9 mouse cellular contexts compared by ENCODE assay signal in genomic region chr4:21712147-21712546, GRCm38 (mm10). TPM values are rescaled to one million over a fixed set of nuclear protein-coding genes. Genes with fewer than 3 reads are reported as not detected.
A peak's percentile ranks its signal among the peaks of the same experiment; 100 is the strongest.
DNase-seq lines count a peak whose midpoint lies in the region; ATAC-seq and TF ChIP-seq lines count a peak whose summit lies in the region.
"Had no signal": no experiment of that assay in that cellular context is flagged by ENCODE, and none has a peak within 500 bp of the region (broad histone marks: within the 10 kb centered on the region; RNA-seq: fewer than 3 reads in every experiment).

No protein-coding gene starts in this region.

- H3K36me3 ChIP-seq in ES-Bruce4 (ENCODE audit: control insufficient read depth, insufficient read depth, low read length, poor library complexity, severe bottlenecking): no peaks in the 10 kb centered on the region
- H3K36me3 ChIP-seq in forebrain, embryonic 16.5 days (ENCODE audit: control insufficient read depth, insufficient read depth): no peaks in the 10 kb centered on the region
- H3K36me3 ChIP-seq in midbrain, embryonic 10.5 days: no peaks in the 10 kb centered on the region

- H3K4me1 ChIP-seq in ES-Bruce4 (ENCODE audit: control insufficient read depth, insufficient read depth, low read length): no peaks in the 10 kb centered on the region
- peaks cover 5% of the 10 kb centered on the region for H3K4me1 ChIP-seq in forebrain, embryonic 16.5 days (replicated peaks; ENCODE audit: control insufficient read depth, insufficient read depth, low read length)
- H3K4me1 ChIP-seq in midbrain, embryonic 10.5 days: peaks cover 12% of the 10 kb centered on the region

- no peak for TF ChIP-seq POLR2A in ES-Bruce4 (IDR thresholded peaks at IDR 0.05; ENCODE audit: insufficient read depth, low read length)

- no peak overlapping the region for H3K9ac ChIP-seq in ES-Bruce4 (ENCODE audit: low read depth, poor library complexity, severe bottlenecking)
- peak overlapping the region; percentile 25; the same call in 1 of the 2 replicates for H3K9ac ChIP-seq in forebrain, embryonic 16.5 days (replicated peaks; ENCODE audit: low read depth, low read length)

- no peak overlapping the region for H3K27ac ChIP-seq in ES-Bruce4 (ENCODE audit: insufficient read depth, low read length)
- no peak overlapping the region for H3K27ac ChIP-seq in forebrain, embryonic 16.5 days (ENCODE audit: low read length)
- H3K27ac ChIP-seq in midbrain, embryonic 10.5 days (replicated peaks): no peak overlapping the region

- intact Hi-C loops in left cerebral cortex, postnatal 4 days (cut with DNase I): no loop called here

- H3K4me3 ChIP-seq in ES-Bruce4 (ENCODE audit: low read depth, low read length): no peak overlapping the region
- H3K4me3 ChIP-seq in forebrain, embryonic 16.5 days (replicated peaks; ENCODE audit: low read length): peak overlapping the region; percentile 14; the same call in 1 of the 2 replicates
- H3K4me3 ChIP-seq in midbrain, embryonic 10.5 days: peak overlapping the region; percentile 33

- WGBS in forebrain, embryonic 16.5 days: 4% methylated on average over 13 of the region's 13 CpGs
- WGBS in midbrain, embryonic 10.5 days: 6% methylated on average over 13 of the region's 13 CpGs

- ATAC-seq in forebrain, embryonic 16.5 days: peak; percentile 49; the same call in 1 of the 2 replicates
- ATAC-seq in hematopoietic stem cell, adult 5-6 weeks (replicated peaks in 1 of 2; ENCODE audit: insufficient read depth in 1 of 2, low FRiP score in 2 of 2, low TSS enrichment in 1 of 2, low read depth in 1 of 2, poor library complexity in 2 of 2, severe bottlenecking in 2 of 2): peak; percentile 99

- TF ChIP-seq CTCF in ES-Bruce4 (IDR thresholded peaks at IDR 0.05; ENCODE audit: low read depth, low read length): no peak

- H3K9me3 ChIP-seq in ES-Bruce4 (replicated peaks; ENCODE audit: control insufficient read depth, insufficient read depth, low read length, poor library complexity, severe bottlenecking): no peaks in the 10 kb centered on the region
- no peaks in the 10 kb centered on the region for H3K9me3 ChIP-seq in forebrain, embryonic 16.5 days (ENCODE audit: control insufficient read depth, low read length)
- H3K9me3 ChIP-seq in midbrain, embryonic 10.5 days (replicated peaks): no peaks in the 10 kb centered on the region

- no peaks in the 10 kb centered on the region for H3K27me3 ChIP-seq in ES-Bruce4 (ENCODE audit: control insufficient read depth, insufficient read depth, low read length, poor library complexity, severe bottlenecking)
- peaks cover 10% of the 10 kb centered on the region for H3K27me3 ChIP-seq in forebrain, embryonic 16.5 days (replicated peaks; ENCODE audit: control insufficient read depth, insufficient read depth, low read length)
- H3K27me3 ChIP-seq in midbrain, embryonic 10.5 days (ENCODE audit: low read depth, poor library complexity, severe bottlenecking): 0 out of 2 replicates have a peak, but pooled peaks cover 3% of the 10 kb centered on the region

- peak overlapping the region; percentile 48 for H3K4me2 ChIP-seq in forebrain, embryonic 16.5 days (ENCODE audit: low read length)

- DNase-seq in adrenal gland, adult 2 months: peak; percentile 86
- peak; percentile 62 for DNase-seq in left cerebral cortex, postnatal 4 days
- peak; percentile 80 for DNase-seq in midbrain, embryonic 10.5 days (ENCODE audit: low spot score)
- peak; percentile 13 for DNase-seq in spleen, adult 12 weeks (ENCODE audit: low spot score)
- no peak for DNase-seq in cerebellum, adult 11-12 months

- peak; percentile 73 for TF ChIP-seq EP300 in ES-Bruce4 (IDR thresholded peaks at IDR 0.05; ENCODE audit: insufficient read depth, low read depth, low read length)

RNA-seq across cellular contexts. Expression of gene Ccnc, which starts 15.4 kb away (rescaled TPM):
- 79.5 and 95.5 TPM in 2 replicates for polyA plus RNA-seq in ES-Bruce4 (2011; ENCODE audit: insufficient read depth, insufficient read length, low read depth, missing spikeins)
- 10 to 100 TPM; 18.5 to 26.9 TPM for total RNA-seq in adrenal gland, adult 2 months (2021)
- polyA plus RNA-seq in adrenal gland, adult 2 months (2012; rRNA removed): 2.4 and 2.7 TPM in 2 replicates
- 68.4 and 68.5 TPM in 2 replicates for polyA plus RNA-seq in forebrain, embryonic 16.5 days (2015; fragmentation: Nextera tagmentation; extraction: Ambion mirVana)
- 26.8 and 32.5 TPM in 2 replicates for total RNA-seq in hematopoietic stem cell, adult 5-6 weeks (2017)
- total RNA-seq in left cerebral cortex, postnatal 4 days (2021): 10 to 100 TPM; 39.0 to 41.9 TPM
- 67.5 and 67.9 TPM in 2 replicates for polyA plus RNA-seq in midbrain, embryonic 10.5 days (2016; fragmentation: Nextera tagmentation; extraction: Ambion mirVana)

RNA-seq across cellular contexts. Expression of gene Prdm13, which starts 26.4 kb away (rescaled TPM):
- polyA plus RNA-seq in ES-Bruce4 (2011; ENCODE audit: insufficient read depth, insufficient read length, low read depth, missing spikeins): not detected in 2 replicates
- total RNA-seq in adrenal gland, adult 2 months (2021): not detected
- 0.03 TPM in 1 of 2 replicates, not detected in the other for polyA plus RNA-seq in adrenal gland, adult 2 months (2012; rRNA removed)
- not detected in 2 replicates for polyA plus RNA-seq in forebrain, embryonic 16.5 days (2015; fragmentation: Nextera tagmentation; extraction: Ambion mirVana)
- total RNA-seq in hematopoietic stem cell, adult 5-6 weeks (2017): not detected in 2 replicates
- not detected for total RNA-seq in left cerebral cortex, postnatal 4 days (2021)
- polyA plus RNA-seq in midbrain, embryonic 10.5 days (2016; fragmentation: Nextera tagmentation; extraction: Ambion mirVana): 0.06 and 0.15 TPM in 2 replicates
- total RNA-seq: layer of hippocampus, postnatal 25 days had no signal

RNA-seq across cellular contexts. Expression of gene Usp45, which starts 54.8 kb away (rescaled TPM):
- polyA plus RNA-seq in ES-Bruce4 (2011; ENCODE audit: insufficient read depth, insufficient read length, low read depth, missing spikeins): 32.7 and 38.1 TPM in 2 replicates
- total RNA-seq in adrenal gland, adult 2 months (2021): 10 to 100 TPM; 17.0 to 21.0 TPM
- polyA plus RNA-seq in adrenal gland, adult 2 months (2012; rRNA removed): 2.4 and 2.9 TPM in 2 replicates
- polyA plus RNA-seq in forebrain, embryonic 16.5 days (2015; fragmentation: Nextera tagmentation; extraction: Ambion mirVana): 9.2 and 10.1 TPM in 2 replicates
- 13.8 and 18.9 TPM in 2 replicates for total RNA-seq in hematopoietic stem cell, adult 5-6 weeks (2017)
- 10 to 100 TPM; 16.7 to 19.7 TPM for total RNA-seq in left cerebral cortex, postnatal 4 days (2021)
- polyA plus RNA-seq in midbrain, embryonic 10.5 days (2016; fragmentation: Nextera tagmentation; extraction: Ambion mirVana): 10.5 and 10.9 TPM in 2 replicates

RNA-seq across cellular contexts. Expression of gene Tstd3, which starts 54.9 kb away (rescaled TPM):
- polyA plus RNA-seq in ES-Bruce4 (2011; ENCODE audit: insufficient read depth, insufficient read length, low read depth, missing spikeins): 12.6 and 13.1 TPM in 2 replicates
- 10 to 100 TPM in 1 of 2 experiments, 1 to 10 TPM in 1; 8.9 to 12.2 TPM for total RNA-seq in adrenal gland, adult 2 months (2021)
- 0.54 and 0.56 TPM in 2 replicates for polyA plus RNA-seq in adrenal gland, adult 2 months (2012; rRNA removed)
- 12.1 and 14.9 TPM in 2 replicates for polyA plus RNA-seq in forebrain, embryonic 16.5 days (2015; fragmentation: Nextera tagmentation; extraction: Ambion mirVana)
- total RNA-seq in hematopoietic stem cell, adult 5-6 weeks (2017): 3.9 and 4.7 TPM in 2 replicates
- 10 to 100 TPM in 1 of 2 experiments, 1 to 10 TPM in 1; 9.9 to 11.6 TPM for total RNA-seq in left cerebral cortex, postnatal 4 days (2021)
- 27.3 and 29.3 TPM in 2 replicates for polyA plus RNA-seq in midbrain, embryonic 10.5 days (2016; fragmentation: Nextera tagmentation; extraction: Ambion mirVana)

Comparison
In these comparisons a context has a peak if more than half of its experiments do, and no peak if none do; other contexts are left out.
1. RNA of gene Ccnc, which starts 15.4 kb away (polyA plus RNA-seq): 79.5 to 95.5 TPM in ES-Bruce4, 68.4 to 68.5 TPM in forebrain, embryonic 16.5 days and 67.5 to 67.9 TPM in midbrain, embryonic 10.5 days; 2.4 to 2.7 TPM in adrenal gland, adult 2 months; every median in the first group is over 10 times any median in the second.